Mouse (Mus musculus) embryonic stem cell, embryonic (primary cell): ENCODE measurements around the gene Kif15.

Source experiments
- CTCF ChIA-PET, 4 experiments: fragments of 300-600 bp in 2 of 4; fragments of 350-600 bp in 2 of 4; sonication (Branson Sonifier 250); formaldehyde crosslinking; loops; one replicate each; lab custom pipeline; 2022; ENCODE audit warnings: inconsistent platforms in 2 of 4; lab: Charles Lee
- POLR2A ChIA-PET, 4 experiments: fragments of 300-600 bp in 2 of 4; fragments of 350-600 bp in 2 of 4; sonication (Branson Sonifier 250); formaldehyde crosslinking; loops; one replicate each; lab custom pipeline; 2022; ENCODE audit warnings: antibody characterized with exemption in 4 of 4, inconsistent platforms in 1 of 4; lab: Charles Lee

Gene Kif15

DNA sequence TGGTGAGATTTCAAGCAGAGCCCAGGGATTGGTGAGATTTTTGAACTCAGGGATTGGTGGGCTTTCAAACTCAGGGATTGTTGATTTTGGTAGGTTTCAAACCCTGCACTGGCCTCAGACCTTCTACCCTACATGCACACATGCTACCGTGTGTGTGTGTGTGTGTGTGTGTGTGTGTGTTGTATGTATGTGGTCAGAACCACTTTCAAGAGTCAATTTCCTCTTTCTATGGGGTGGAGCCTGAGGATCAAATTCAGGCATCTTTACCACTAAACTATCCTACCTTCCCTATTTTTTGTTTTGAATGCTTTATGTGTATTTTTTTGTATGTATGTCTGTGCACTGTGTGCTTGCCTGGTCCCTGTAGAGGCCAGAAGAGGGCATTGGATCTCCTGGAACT lies 96.8 kb downstream of the Kif15 start:
- ChIA-PET POLR2A (interaction anchor here in 1 of 4 experiments (0.6 kb wide), 1 partner anchor 595 kb away, joined by 3 read pairs; no protein-coding TSS in a partner anchor), CTCF (interaction anchor here in 1 of 4 experiments (0.7 kb wide), 1 partner anchor 14 kb away, joined by 4 read pairs; no protein-coding TSS in a partner anchor)

DNA sequence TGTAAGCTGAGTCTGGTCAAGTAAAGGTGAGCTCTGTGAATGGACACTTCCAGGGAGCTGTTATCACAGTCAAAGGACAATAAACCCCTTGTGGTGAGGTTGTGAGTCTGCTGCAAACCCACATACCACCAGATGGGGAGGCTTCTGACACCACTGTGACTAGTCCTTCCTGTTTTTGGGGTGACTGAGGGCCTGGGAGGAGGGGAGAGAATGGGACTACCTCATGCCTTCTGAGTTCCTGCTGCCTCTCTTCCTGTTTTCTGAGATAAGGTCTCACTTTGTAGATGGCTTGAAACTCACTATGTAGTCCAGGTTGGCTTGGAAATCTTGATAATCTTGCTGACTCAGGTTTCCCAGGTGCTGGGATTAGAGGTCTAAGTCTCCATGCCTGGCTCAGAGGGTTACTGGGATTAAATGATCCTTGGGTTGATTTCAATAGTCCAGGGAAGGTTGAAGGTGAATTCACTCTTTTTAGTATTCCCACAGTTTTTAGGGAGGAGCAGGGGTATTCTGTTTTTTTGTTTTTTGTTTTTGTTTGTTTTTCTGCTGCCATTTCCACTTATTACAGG lies 108.0 kb downstream of the Kif15 start:
- CTCF ChIA-PET = interaction anchor here in 1 of 4 experiments (0.6 kb wide), 1 partner anchor 43 kb away, joined by 3 read pairs; no protein-coding TSS in a partner anchor
- POLR2A ChIA-PET = no interaction called here

DNA sequence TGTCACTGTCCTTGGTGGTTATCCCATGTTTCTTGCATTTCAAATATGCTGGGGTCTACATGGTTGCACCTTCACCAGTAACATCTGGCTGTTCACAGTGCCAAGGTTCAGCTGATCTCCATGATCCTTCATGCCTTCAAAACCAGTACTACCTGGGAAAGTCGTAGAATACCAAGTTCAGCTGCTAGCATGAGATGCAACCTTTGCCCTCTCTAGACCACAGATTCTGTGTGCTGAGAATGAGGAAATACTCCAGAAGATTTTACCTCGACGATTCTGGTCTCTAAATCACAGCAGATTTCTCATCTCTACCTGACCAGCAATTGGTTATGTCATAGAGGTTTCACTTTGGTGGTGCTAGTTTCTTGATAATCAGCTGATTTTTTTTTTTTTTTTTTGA lies 109.3 kb downstream of the Kif15 start:
- POLR2A ChIA-PET = no interaction called here
- CTCF ChIA-PET = interaction anchor here in 1 of 4 experiments (0.6 kb wide), 1 partner anchor 147 kb away, joined by 3 read pairs; no protein-coding TSS in a partner anchor
